Mouse (Mus musculus) right cerebral cortex, postnatal 4 days (tissue): Measurements from ENCODE around the gene Gm8773.

ENCODE experiments used
- DNase-seq: peaks from one replicate; pipeline ENCODE4 v3.0.0-alpha.2; 2022

The Gm8773 gene

DNA sequence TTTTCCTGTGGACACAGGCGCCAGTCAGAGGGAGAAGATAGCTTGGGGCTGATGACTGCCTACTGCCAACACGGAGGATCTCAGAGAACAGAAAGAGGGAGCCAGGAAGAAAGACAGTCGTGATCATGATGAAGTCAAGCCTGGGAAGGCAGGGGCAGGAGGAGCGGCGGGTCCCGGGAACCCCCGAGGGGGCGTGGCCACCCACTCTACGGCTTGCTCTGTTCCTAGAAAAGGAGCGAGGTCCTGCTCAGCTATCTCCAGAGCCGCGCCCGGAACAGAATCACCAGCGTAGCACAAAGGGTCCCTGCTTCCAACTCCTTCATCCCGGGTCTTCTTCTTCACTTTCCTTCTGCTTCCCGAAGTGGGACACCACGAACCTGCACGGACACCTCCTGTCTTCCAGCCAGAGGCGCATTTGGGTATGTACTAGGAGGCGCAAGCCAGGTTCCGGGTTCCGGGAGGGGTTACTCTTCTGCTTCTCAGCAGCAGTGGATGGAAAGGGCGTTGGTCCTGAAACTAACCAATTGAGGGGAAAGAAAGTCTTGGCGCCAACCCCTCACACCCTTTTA lies at the start of gene Gm8773:
TSS of gene Gm8773 (plus strand) at position 51 of the 569 bp plus-strand sequence.
- DNase-seq, result peak; percentile 53

DNA sequence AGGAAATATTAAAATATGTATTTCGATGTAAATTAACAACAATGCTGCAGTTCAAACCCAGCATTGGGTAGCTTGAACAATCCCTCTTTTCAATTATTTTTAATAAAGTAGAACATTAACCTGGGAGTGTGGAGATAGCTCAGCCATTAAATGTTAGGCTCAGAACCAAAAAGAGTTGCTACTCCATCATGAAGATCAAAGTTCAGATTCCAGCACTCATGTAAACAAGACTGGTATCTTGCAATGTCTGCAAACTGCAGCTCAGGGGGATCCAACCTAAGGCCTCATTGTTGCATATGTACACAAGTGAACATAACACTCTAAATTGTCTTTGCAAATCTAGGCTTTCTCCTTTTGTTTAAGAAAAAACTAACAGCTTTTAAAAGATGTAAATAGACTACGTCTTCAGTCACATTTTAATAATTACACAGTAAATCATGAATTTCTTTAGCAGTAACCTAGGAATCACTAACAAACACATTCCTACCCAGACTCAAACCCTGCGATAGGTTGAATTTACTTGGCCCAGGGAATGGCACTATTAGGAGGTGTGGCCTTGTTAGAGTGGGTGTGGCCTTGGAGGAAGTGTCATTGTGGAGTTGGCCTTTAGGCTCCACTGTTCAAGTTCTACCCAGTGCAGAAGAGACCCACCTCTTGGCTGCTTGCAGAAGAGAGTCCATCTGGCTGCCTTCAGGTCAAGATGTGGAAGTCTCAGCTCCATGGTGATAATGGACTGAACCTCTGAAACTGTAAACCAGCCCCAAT lies 39.8 kb upstream of the Gm8773 start:
- DNase-seq, result no peak

- no peak for DNase-seq
Observed at GRCm38 (mm10) chr5:5536131-5536530, 37.5 kb upstream of the Gm8773 start.

- DNase-seq, result no peak
Observed at GRCm38 (mm10) chr5:5539771-5540170, 33.8 kb upstream of the Gm8773 start.

DNA sequence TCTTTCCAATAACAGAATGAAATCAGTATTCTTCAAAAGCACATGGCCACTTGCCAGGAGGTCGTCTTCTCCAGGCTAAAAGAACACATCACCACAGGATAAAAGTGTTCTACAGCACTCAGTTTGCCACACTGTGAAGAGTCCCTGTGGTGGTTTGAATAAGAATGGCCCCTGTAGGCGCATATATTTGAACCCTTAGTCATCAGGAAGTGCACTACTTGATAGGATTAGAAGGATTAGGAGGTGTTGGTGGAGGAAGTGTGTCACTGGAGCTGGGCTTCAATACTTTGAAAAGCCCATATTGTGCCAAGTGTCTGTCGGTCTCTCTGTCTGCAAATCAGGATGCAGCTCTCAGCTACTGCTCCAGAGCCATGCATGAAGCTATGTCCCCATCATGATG lies 33.2 kb upstream of the Gm8773 start:
- DNase-seq, result no peak

DNA sequence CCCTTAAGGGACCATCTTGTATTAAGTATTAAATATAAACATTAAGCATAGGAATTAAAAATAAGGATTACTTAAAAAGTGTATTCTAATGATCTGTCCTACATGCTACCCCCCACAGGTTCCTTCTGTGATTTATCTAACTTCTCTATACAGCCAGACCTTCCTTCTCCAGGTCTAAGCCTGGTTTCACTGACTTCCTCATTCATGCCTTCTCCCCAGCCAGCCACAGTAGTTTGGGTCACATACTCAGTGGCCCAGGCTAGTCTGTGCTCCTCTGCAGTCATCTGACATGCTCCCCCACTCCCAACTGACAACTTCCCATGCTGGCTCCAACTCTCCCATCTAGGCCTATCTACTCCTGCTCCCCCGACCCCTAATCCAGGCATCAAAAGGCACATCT lies 22.5 kb upstream of the Gm8773 start:
- no peak for DNase-seq

- peak; percentile 94 for DNase-seq
Observed at GRCm38 (mm10) chr5:5559079-5559740, 14.4 kb upstream of the Gm8773 start, which contains the start of gene Gtpbp10. Gtpbp10 (minus strand) TSS chr5:5559538.

- no peak for DNase-seq
Observed at GRCm38 (mm10) chr5:5559798-5560197, 13.8 kb upstream of the Gm8773 start.

- no peak for DNase-seq
Observed at GRCm38 (mm10) chr5:5561041-5561706, 12.4 kb upstream of the Gm8773 start.

DNA sequence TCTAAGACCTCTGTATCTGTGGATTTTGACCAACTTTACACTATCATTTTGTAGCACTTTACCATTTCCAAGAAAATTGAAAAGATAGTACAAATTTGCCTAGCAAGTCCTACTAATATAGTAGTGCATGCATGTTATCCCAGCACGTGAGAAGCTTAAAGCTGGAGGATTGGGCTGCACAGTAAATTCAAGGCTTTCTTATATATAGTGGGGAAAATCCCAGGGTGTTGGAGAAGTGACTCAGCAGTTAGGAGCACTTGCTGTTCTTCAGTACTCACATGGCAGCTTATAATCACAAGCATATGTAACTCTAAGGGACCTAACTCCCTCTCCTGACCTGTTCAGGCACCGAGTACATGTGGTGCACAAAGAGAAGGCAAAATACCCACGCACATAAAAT lies 11.2 kb upstream of the Gm8773 start:
- DNase-seq, result no peak

GRCm38 (mm10) chr5:5587686-5588085 lies 14.1 kb downstream of the Gm8773 start:
- DNase-seq, result no peak

GRCm38 (mm10) chr5:5610540-5610939 lies 36.9 kb downstream of the Gm8773 start:
- DNase-seq, result no peak

DNA sequence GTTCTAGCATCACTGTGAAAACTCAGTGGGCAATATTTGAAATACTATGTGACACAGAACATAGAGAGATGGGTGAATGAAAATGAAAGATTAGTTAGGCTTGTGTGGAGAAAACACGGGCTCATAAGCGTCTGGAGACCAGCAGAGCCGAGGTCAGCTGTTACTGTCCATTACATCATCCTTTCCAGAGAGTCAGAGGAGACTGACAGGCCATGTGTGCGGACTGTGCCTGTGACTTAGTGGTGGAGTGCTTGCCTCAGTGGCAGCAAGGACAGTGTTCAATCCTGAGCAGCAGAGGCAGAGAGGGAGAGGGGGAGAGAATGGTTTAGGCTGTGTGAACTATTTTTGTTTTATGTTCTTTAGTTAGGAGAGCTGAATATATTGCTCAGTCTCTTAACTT lies 44.7 kb downstream of the Gm8773 start:
- DNase-seq, result no peak

GRCm38 (mm10) chr5:5625491-5625890 lies 51.9 kb downstream of the Gm8773 start:
- no peak for DNase-seq
